Mouse (Mus musculus) bone marrow, adult 2 months (tissue): ENCODE data around the gene Slamf1.

Experiments
- CTCF ChIP-seq: fragments of 200-500 bp; IDR thresholded peaks from 2 replicates; pipeline ENCODE4 v1.5.1; 2011; ENCODE audit warnings: low read length, control low read depth; ENCODE audit not compliant: control insufficient read depth, insufficient read depth
- POLR2A ChIP-seq: fragments of 200-500 bp; IDR thresholded peaks from 2 replicates; pipeline ENCODE4 v1.6.1; 2011; ENCODE audit warnings: low read depth, mild to moderate bottlenecking, control low read depth, low read length, borderline replicate concordance; ENCODE audit not compliant: control insufficient read depth

GRCm38 (mm10) chr1:171816991-171817390, 50.1 kb downstream of the Slamf1 start:
- TF ChIP-seq CTCF, result no peak
- no peak for TF ChIP-seq POLR2A
